Mouse (Mus musculus) cerebellum, postnatal 10 days (tissue): ENCODE measurements around the gene Gm49393.
"Not testable (repeated sequence)": the region's sequence is repeated elsewhere in the genome, so short reads cannot be mapped to it uniquely, and the experiment has no call there.

Experiments used
- DNase-seq, 2 experiments: peaks; one replicate each; pipeline ENCODE4 v3.0.0; 2021; ENCODE audit warnings: mixed read lengths in 2 of 2

Gene Gm49393

DNA sequence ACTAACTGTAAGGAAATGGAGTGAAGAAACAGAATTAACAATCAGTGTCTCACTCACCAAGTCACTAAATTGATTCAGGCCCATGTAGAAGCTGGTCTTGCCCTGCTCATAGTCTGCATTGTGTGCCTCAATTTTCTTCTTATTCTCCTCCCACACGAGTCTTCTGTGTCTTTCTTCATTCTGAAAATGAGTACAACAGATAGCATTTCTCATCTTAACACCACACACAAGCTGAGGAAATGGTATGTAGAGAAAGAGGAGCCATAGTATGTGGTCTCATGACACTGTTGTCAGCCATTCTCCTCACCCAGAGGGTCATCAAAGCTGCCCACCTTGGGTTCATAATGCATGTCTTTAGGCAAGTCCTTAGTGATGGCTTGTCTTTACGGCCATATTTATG is at the start of gene Gm49393:
Gm49393 (minus strand) TSS at position 101 of the 400 bp plus-strand sequence.
- not testable (repeated sequence) for DNase-seq

- DNase-seq = not testable (repeated sequence)
These were observed 36.9 kb upstream of the Gm49393 start for GRCm38 (mm10) chr13:60972319-60972718.

DNA sequence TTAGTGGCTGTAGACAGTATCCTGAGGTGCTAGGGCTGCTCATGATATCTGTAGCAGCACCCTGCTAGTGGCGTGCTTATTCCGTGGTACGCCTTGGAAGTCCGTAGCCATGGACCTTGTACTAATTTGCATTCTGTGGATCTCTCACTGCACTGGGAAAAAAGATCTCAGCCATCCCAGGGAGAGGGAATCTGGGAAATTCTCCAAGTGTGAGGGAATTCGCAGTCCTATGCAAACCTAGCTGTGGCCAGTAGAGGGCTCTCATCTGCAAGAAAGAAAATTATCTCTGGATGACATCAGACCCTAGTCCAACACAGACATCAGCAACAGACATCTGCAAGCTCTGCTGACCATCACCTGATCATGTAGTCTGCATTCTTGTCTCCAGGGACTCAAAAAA is 28.6 kb upstream of the Gm49393 start:
- DNase-seq = not testable (repeated sequence)

GRCm38 (mm10) chr13:60961706-60962105 is 26.3 kb upstream of the Gm49393 start:
- no peak for DNase-seq

DNA sequence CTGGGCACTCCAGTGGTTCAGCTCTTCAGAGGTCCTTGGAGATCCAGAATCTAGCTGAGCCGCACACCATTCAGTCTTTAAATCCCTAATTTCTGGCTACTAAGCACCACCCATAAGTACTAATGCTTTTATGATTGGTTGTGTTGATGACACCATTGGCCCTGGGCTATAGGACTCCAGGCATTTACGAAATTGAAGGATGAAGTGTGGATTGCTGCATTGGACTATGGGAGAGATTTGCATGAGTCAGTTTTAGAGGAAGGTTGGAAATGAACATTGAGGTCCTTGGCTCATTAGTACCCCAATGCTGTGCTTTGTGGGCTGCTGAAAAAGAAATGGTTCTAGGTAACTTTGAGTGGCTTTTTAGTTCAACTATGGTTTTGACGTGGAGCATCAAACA is 6.5 kb upstream of the Gm49393 start, which contains the start of gene Tpbpa:
Tpbpa (minus strand) TSS at position 101 of the 400 bp plus-strand sequence.
- DNase-seq = not testable (repeated sequence)

DNA sequence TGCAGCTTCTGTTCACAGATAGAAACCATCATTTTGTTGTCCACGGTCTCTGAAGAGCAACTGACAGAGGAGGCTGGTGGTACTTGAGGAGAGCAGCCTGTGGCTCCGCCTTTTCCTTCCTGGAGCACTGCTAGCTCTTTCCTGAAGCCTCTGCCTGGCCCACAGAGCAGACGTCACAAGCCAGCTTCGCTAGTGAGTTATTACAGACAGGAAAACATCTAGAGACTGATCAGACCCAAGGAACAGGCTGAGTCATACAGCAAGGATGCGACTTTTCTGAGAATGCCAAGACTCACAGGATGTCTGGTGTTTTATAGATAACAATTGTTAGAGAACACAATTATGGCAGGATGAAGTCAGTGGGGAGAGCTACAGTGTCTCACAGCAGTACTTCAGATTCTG is 1.1 kb upstream of the Gm49393 start, which contains the start of the genes Gm49391 and Ctla2a:
Gm49391 (minus strand) TSS at position 72 of the 402 bp plus-strand sequence.
Ctla2a (minus strand) TSS at position 126 of the 402 bp plus-strand sequence.
- no peak for DNase-seq

DNA sequence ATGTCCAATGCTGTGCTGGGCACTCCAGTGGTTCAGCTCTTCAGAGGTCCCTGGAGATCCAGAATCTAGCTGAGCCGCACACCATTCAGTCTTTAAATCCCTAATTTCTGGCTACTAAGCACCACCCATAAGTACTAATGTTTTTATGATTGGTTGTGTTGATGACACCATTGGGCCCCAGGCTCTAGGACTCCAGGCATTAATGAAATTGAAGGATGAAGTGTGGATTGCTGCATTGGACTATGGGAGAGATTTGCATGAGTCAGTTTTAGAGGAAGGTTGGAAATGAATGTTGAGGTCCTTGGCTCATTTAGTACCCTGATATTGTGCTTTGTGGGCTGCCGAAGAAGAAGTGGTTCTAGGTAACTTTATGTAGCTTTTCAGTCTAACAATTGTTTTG is 30.6 kb downstream of the Gm49393 start, which contains the start of gene Tpbpb:
Tpbpb (minus strand) TSS at position 101 of the 400 bp plus-strand sequence.
- not testable (repeated sequence) for DNase-seq

- no peak for DNase-seq
These were observed 38.1 kb downstream of the Gm49393 start, which contains the start of gene Ctla2b for GRCm38 (mm10) chr13:60897328-60897727. Ctla2b (minus strand) TSS chr13:60897447.

- not testable (repeated sequence) for DNase-seq
These were observed 38.6 kb downstream of the Gm49393 start, which contains the start of gene Gm49392 for GRCm38 (mm10) chr13:60896794-60897193. Gm49392 (minus strand) TSS chr13:60896894.

DNA sequence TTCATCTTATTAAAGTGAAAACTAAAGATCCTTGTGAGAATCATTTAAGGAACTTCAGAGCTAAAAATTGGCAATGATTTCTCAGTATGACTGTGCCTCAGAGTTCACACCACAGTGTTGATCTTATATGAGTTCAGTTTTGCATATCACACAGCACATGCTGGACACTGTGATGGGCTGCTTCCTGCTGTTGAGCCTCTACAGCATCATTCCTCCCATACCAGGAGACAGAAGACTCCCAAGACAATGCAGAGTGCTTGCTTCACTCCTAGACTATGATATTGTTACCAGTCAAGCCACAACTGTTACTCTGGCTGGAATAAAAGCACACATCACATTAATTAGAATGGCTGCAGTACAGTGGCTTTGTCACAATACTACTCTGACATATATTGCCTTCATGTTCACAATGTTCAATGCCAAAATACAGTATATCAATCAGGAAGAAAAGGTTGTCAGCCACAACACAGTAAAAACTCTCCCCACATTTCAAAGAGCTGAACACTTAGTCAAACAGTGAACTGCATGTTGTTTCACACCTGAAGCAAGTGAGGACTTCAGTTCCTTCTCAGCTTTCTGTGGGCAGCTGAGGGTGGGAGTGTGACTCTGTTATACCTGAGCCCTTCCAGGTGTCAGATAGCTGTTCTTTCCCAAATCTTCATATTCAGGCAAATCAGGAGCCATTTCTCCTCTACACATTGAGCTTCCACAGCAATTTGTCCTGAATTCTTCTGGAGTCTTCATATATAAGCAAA is 39.8 kb downstream of the Gm49393 start:
- no peak for DNase-seq

DNA sequence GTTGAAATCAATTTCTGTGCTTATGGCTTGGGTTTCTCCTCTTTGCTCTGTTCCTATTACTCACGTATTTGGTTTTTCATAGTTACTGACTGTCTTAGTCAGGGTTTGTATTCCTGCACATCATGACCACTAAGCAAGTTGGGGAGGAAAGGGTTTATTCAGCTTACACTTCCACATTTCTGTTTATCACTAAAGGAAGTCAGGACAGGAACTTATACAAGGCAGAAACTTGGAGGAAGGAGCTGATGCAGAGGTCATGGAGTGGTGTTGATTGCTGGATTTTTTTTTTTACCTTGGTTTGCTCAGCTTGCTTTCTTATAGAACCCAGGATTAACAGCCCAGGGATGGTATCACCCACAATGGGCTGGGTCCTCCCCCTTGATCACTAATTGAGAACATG is 43.1 kb downstream of the Gm49393 start:
- DNase-seq = no peak

- DNase-seq = no peak
These were observed 71.1 kb downstream of the Gm49393 start, which contains the start of gene 4930486L24Rik for GRCm38 (mm10) chr13:60864281-60864680. 4930486L24Rik (minus strand) TSS chr13:60864475.

- DNase-seq = no peak
These were observed 86.9 kb downstream of the Gm49393 start for GRCm38 (mm10) chr13:60848241-60849120.

DNA sequence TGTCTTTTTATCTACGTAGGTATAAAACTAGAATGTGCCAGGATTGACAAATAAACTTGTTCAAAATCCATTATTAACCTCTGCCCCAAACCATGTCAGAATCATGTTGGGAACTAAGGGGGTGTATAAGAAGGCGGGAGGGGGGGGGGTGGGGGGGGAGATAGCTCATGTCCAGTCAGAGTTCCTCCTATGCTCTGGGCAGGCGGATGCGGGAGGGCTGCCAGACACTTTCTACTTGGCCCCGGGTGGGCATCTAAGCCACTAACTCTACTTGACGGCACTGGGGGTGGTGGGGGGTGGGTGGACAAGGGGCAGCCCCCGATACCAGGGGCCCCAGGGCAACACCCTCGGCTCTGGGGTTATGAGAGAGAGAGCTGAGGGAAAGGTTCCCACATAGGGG is 92.2 kb downstream of the Gm49393 start:
- no peak for DNase-seq

GRCm38 (mm10) chr13:60842703-60843102 is 92.7 kb downstream of the Gm49393 start:
- no peak for DNase-seq

GRCm38 (mm10) chr13:60839353-60839902 is 96.0 kb downstream of the Gm49393 start:
- DNase-seq = no peak

DNA sequence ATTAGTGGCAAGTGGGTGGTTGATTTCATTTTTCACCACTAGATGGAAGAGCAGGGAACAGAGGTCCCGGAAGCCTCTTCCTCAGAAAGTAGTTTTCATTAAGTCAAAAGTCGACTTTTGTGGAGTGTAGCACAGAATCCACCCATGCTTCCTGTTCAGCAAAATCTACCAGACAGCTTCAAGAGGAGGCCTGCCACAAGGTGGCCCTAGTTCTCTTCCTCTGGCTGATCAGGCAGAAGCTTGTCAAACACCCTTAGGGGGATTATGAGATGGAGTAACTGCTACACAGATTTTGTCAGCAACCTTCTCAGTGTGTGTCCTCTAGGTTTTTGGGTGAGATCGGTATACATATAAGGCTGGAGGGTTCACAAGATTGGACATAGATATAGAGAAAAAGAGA is 109.3 kb downstream of the Gm49393 start:
- no peak for DNase-seq

GRCm38 (mm10) chr13:60820486-60821175 is 114.8 kb downstream of the Gm49393 start:
- DNase-seq = no peak

- DNase-seq = peak; percentile 34 to 54
These were observed 115.9 kb downstream of the Gm49393 start for GRCm38 (mm10) chr13:60819469-60819868.

GRCm38 (mm10) chr13:60813722-60814121 is 121.7 kb downstream of the Gm49393 start:
- DNase-seq = no peak

GRCm38 (mm10) chr13:60812768-60813167 is 122.6 kb downstream of the Gm49393 start:
- DNase-seq = no peak

GRCm38 (mm10) chr13:60809690-60810089 is 125.7 kb downstream of the Gm49393 start:
- no peak for DNase-seq
